Mouse (Mus musculus) MEL (cell line): ENCODE measurements around the gene Entpd4b. TPM values are rescaled to one million over a fixed set of nuclear protein-coding genes. Genes with fewer than 3 reads are reported as not detected.
"Not testable (repeated sequence)": the region's sequence is repeated elsewhere in the genome, so short reads cannot be mapped to it uniquely, and the experiment has no call there.

Experiments used
- DNase-seq: peaks from one replicate; pipeline ENCODE4 v3.0.0; 2011; ENCODE audit warnings: low read depth, low spot score
- H3K27ac ChIP-seq: 2 replicates; pipeline ENCODE4 v1.5.1; 2012; ENCODE audit warnings: low read depth, mild to moderate bottlenecking, control low read depth, low read length, moderate library complexity; ENCODE audit not compliant: control insufficient read depth
- H3K27me3 ChIP-seq, 2 experiments: fragments of 150-350 bp in 1 of 2; sonication (generic) in 1 of 2; 2 replicates each; pipeline ENCODE4 v1.6.1; 2012; ENCODE audit warnings: low read length in 2 of 2, mild to moderate bottlenecking in 2 of 2, improper control_type of control experiment in 1 of 2, moderate library complexity in 1 of 2; ENCODE audit not compliant: insufficient read depth in 2 of 2, control insufficient read depth in 1 of 2
- H3K36me3 ChIP-seq, 2 experiments: 2 replicates each; pipeline ENCODE4 v1.6.1; 2012 to 2014; ENCODE audit warnings: low read length in 2 of 2, improper control_type of control experiment in 1 of 2, inconsistent platforms in 1 of 2, mild to moderate bottlenecking in 1 of 2; ENCODE audit not compliant: insufficient read depth in 2 of 2, control insufficient read depth in 1 of 2
- H3K4me1 ChIP-seq, 2 experiments: fragments of 150-350 bp in 1 of 2; sonication (generic) in 1 of 2; 2 replicates each; pipeline ENCODE4 v1.6.1; 2012; ENCODE audit warnings: low read length in 2 of 2, improper control_type of control experiment in 1 of 2, mild to moderate bottlenecking in 1 of 2; ENCODE audit not compliant: insufficient read depth in 2 of 2, control insufficient read depth in 1 of 2
- H3K4me3 ChIP-seq, 2 experiments: fragments of 150-350 bp in 1 of 2; sonication (generic) in 1 of 2; 2 replicates each; pipeline ENCODE4 v1.5.1; 2012; ENCODE audit warnings: low read depth in 2 of 2, low read length in 2 of 2, mild to moderate bottlenecking in 2 of 2, moderate library complexity in 2 of 2, control low read depth in 1 of 2, improper control_type of control experiment in 1 of 2; ENCODE audit not compliant: control insufficient read depth in 1 of 2, insufficient read depth in 1 of 2
- H3K79me2 ChIP-seq: 2 replicates; pipeline ENCODE4 v1.6.1; 2012; ENCODE audit warnings: mild to moderate bottlenecking, low read length, moderate library complexity; ENCODE audit not compliant: control insufficient read depth, poor library complexity, insufficient read depth
- H3K9ac ChIP-seq: 2 replicates; pipeline ENCODE4 v1.6.1; 2012; ENCODE audit warnings: low read depth, mild to moderate bottlenecking, control low read depth, low read length, moderate library complexity; ENCODE audit not compliant: control insufficient read depth, poor library complexity, severe bottlenecking
- H3K9me3 ChIP-seq: fragments of 150-350 bp; sonication (generic); replicated peaks from 2 replicates; pipeline ENCODE4 v1.6.1; 2012; ENCODE audit warnings: mild to moderate bottlenecking, low read length, improper control_type of control experiment, moderate library complexity; ENCODE audit not compliant: insufficient read depth
- polyA plus RNA-seq, 2 experiments: library from polyadenylated mRNA; stranded (reverse) in 1 of 2; unstranded in 1 of 2; fragments of >175 nt in 1 of 2; fragments of >200 nt in 1 of 2; gene quantifications; 2 replicates each; pipeline versions ENCODE4 v1.2.1 to v1.2.4; 2012; ENCODE audit warnings: low replicate concordance in 2 of 2, low read depth in 1 of 2; ENCODE audit not compliant: insufficient read length in 2 of 2, insufficient read depth in 1 of 2, missing spikeins in 1 of 2
- total RNA-seq: library from RNA; depleted of rRNA; stranded (reverse); fragments of 300-350 nt; gene quantifications from 2 replicates; pipeline ENCODE4 v1.2.3, GENCODE M21; 2012

Gene Entpd4b
- total and polyA plus RNA-seq, 3 experiments, result 9.2 to 12.5 TPM; not detected in 1

- not testable (repeated sequence) for H3K9me3 ChIP-seq, H3K36me3 ChIP-seq, H3K9ac ChIP-seq, H3K27me3 ChIP-seq, H3K4me1 ChIP-seq, H3K79me2 ChIP-seq, DNase-seq, H3K27ac ChIP-seq, H3K4me3 ChIP-seq
Observed at GRCm38 (mm10) chr14:69540113-69540512, 15.1 kb upstream of the Entpd4b start.

- not testable (repeated sequence) for H3K4me1 ChIP-seq, H3K27ac ChIP-seq, H3K27me3 ChIP-seq, H3K4me3 ChIP-seq, H3K79me2 ChIP-seq, H3K36me3 ChIP-seq, H3K9me3 ChIP-seq, DNase-seq, H3K9ac ChIP-seq
Observed at GRCm38 (mm10) chr14:69542695-69543094, 12.5 kb upstream of the Entpd4b start.

DNA sequence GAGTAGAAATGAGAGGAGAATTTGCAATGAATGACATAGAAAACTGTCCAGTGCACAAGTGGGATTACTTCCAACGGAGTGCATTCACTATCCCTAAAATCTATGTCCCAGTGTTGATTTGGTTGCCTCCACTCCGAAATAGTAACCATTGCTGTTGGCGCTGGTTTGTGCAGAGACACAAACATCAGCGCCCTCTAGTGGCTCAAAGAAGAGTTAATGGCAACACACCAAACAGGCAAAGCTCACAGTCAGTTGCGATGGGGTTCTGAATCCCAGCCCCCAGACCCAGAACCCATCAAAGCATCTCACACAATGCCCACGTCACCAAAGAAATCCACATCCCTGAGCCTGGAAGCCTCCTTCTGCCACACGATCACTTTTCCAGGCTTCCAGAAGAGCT, 11.2 kb upstream of the Entpd4b start:
- not testable (repeated sequence) for H3K27me3 ChIP-seq, H3K36me3 ChIP-seq, H3K27ac ChIP-seq, H3K9ac ChIP-seq, H3K9me3 ChIP-seq, H3K4me3 ChIP-seq, H3K4me1 ChIP-seq, H3K79me2 ChIP-seq, DNase-seq

GRCm38 (mm10) chr14:69545052-69545451, 10.2 kb upstream of the Entpd4b start:
- not testable (repeated sequence) for DNase-seq, H3K9me3 ChIP-seq, H3K9ac ChIP-seq, H3K27me3 ChIP-seq, H3K79me2 ChIP-seq, H3K4me3 ChIP-seq, H3K27ac ChIP-seq, H3K36me3 ChIP-seq, H3K4me1 ChIP-seq

DNA sequence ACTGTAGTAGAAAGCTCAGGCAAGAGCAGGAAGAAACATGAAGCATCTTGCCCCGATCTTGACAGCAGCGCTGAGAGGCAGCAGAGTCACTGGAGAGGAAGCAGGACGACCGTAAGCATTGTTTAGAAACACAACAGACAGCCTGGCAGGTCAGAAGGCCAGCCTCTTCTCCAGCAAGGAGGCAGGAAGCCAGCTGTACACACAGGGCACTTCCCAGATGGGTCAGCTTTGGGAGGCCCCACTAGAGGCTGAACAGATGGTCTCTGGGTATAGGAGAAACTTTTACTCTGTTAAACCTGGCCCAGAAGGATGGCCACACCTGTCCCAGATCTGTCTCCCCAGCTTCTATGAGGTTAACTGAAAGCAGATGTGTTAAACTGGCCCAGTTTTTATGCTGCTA, 7.9 kb upstream of the Entpd4b start:
- H3K79me2 ChIP-seq, DNase-seq, H3K4me3 ChIP-seq, H3K4me1 ChIP-seq, H3K9ac ChIP-seq, H3K36me3 ChIP-seq, H3K9me3 ChIP-seq, H3K27ac ChIP-seq, H3K27me3 ChIP-seq: not testable (repeated sequence)

- H3K9me3 ChIP-seq, H3K27me3 ChIP-seq, H3K4me3 ChIP-seq, H3K79me2 ChIP-seq, H3K36me3 ChIP-seq, DNase-seq, H3K9ac ChIP-seq, H3K27ac ChIP-seq, H3K4me1 ChIP-seq: not testable (repeated sequence)
Observed at GRCm38 (mm10) chr14:69556820-69557219, 1.6 kb downstream of the Entpd4b start.

DNA sequence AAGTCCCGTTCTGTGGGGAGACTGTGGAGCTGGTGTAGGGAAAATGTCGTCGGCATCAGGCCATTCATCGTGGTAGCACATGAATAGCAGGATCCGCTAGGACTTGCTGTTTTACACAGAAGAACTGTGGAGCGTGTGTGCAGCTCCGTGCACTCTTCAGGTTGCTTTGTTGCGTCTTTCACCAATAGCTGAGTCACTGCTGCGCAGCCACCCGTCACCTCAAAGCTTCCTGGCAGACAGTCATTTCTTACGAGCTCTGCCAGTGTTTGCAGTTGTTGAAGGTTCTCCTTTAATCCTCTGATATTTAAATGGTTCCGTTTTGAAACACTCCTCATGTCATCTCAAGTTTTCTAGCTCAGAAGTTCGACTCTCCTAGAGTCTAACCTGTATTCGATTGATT, 2.3 kb downstream of the Entpd4b start:
- H3K27me3 ChIP-seq, H3K4me3 ChIP-seq, DNase-seq, H3K9ac ChIP-seq, H3K4me1 ChIP-seq, H3K79me2 ChIP-seq, H3K9me3 ChIP-seq, H3K27ac ChIP-seq, H3K36me3 ChIP-seq: not testable (repeated sequence)
